Mouse (Mus musculus): ENCODE measurements around the gene Fam198a. TPM values are rescaled to one million over a fixed set of nuclear protein-coding genes. Genes with fewer than 3 reads are reported as not detected.

Fam198a gene
- total RNA-seq, 1 experiment from 2014 or later = not detected

DNA sequence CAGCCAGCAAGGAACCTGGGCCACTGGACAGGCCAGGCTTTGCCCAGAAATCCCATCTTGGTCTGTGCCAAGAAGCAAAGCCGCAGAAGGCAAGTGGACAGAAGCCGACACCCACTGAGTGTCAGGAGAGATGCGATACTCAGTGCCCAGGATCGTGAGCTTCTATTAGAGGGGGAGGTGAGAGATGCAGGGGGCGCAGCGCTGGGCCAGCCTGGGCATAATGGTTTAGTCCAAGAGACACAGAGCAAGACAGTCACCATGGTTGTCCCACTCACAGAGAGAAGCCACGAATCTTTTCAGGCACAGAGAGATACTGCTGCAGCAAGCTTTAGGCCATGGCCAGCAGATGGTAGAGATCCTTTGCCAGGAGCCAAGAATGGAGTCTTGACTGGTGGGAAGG, 14.2 kb downstream of the Fam198a start:
- ATAC-seq (replicated peaks in 1 of 2; ENCODE audit: insufficient read depth in 1 of 2, low FRiP score in 2 of 2, low TSS enrichment in 1 of 2, low read depth in 1 of 2, poor library complexity in 2 of 2, severe bottlenecking in 2 of 2) = no peak

DNA sequence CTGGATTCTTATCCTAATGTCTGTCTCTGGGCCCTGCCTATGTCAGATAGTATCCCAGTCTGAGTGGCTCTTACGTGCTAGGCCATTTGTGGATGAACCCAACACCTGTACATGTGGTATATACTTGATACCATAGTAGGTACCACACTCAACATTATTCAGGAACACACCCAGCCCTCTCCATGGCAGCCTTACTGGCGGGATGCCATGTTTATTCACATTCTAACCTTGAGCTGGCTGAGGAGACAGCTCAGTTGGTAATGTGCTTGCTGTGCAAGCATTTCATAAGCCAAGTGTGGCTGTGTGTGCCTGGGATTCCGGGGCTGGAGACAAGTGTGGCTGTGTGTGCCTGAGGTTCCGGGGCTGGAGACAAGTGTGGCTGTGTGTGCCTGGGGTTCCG, 17.5 kb downstream of the Fam198a start:
- no peak for ATAC-seq (replicated peaks in 1 of 2; ENCODE audit: insufficient read depth in 1 of 2, low FRiP score in 2 of 2, low TSS enrichment in 1 of 2, low read depth in 1 of 2, poor library complexity in 2 of 2, severe bottlenecking in 2 of 2)

DNA sequence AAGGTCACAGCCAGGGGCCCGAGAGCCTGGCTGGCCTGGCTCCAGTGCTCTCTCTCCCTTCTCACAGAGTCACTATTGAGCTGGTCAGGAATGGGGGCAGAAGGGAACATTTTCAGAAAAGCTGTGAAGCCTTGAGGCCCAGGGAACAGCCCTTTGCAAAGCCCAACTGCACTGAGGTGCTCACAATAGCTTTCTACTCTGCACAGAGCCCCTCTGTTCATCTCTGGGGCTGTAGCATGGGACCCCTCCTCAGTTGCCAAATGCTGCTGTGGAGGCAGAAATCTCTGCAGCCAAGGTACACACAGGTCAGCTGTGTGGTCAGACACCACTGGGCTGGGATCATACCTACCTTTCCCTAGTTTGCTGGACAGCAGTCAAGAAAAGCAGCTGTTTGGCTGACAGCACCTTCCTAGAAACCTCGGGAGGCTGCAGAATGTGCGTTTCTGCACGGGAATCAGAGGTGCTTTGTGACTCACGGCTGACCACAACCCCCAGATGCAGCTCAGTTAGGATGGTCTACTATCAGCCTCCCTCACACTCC, 19.1 kb downstream of the Fam198a start:
- no peak for ATAC-seq (replicated peaks in 1 of 2; ENCODE audit: insufficient read depth in 1 of 2, low FRiP score in 2 of 2, low TSS enrichment in 1 of 2, low read depth in 1 of 2, poor library complexity in 2 of 2, severe bottlenecking in 2 of 2)

DNA sequence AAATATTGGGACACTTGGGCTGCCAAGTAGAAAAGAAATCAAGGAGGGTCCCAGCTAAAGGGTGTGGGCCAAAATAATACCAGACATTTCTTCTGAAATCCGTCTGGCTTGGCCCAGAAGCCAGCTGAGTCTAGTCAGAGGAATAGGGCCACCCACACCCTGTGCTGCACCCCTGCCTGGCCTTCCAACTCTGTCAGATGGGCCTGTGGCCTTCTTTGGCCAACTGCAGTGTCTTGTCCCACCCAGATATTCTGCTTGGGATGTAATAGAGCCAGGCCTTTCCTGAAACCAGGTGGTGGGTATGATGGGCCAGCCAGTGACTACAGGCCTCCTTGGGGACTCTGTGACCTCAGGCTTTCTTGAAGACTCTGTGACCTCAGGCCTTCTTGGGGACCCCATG, 22.4 kb downstream of the Fam198a start:
- ATAC-seq (replicated peaks in 1 of 2; ENCODE audit: insufficient read depth in 1 of 2, low FRiP score in 2 of 2, low TSS enrichment in 1 of 2, low read depth in 1 of 2, poor library complexity in 2 of 2, severe bottlenecking in 2 of 2) = no peak

DNA sequence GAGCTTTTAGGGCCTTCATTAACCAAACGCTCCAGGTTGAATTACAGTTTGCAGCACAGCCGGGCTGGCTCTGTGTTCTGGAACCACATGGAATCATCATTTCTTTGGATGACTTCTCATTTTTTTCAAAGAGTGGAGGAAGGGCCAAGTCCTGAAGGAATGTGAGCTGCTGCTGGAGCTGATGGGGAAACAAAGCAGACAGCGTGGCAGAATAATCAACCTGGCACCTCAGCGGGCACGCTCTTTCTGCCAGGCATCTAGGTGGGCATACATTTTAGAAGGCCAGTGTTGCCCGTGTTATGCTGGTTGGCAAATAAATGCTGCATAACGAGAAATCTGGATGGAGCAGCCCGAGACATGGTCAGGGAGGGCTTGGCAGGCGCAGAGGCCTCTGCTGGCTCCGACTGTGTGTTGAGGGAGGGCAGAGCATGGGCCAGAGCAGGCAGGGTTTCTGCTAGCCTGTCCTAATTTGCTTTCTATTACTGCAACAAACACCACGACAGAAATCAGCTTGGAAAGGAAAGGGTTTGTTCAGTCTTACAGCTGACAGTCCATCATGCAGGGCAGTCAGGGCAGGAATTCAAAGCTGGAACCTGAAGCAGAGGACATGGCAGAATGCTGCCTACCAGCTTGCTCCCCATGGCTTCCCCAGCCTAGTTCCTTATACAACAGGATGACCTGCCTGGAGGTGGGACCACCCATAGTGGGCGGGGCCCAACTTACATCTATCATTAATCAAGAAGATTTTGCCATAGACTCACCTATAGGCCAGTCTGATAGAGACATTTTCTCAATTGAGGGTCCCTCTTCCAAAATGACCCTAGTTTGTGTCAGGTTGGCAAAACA, 23.6 kb downstream of the Fam198a start:
- ATAC-seq (replicated peaks in 1 of 2; ENCODE audit: insufficient read depth in 1 of 2, low FRiP score in 2 of 2, low TSS enrichment in 1 of 2, low read depth in 1 of 2, poor library complexity in 2 of 2, severe bottlenecking in 2 of 2) = no peak

DNA sequence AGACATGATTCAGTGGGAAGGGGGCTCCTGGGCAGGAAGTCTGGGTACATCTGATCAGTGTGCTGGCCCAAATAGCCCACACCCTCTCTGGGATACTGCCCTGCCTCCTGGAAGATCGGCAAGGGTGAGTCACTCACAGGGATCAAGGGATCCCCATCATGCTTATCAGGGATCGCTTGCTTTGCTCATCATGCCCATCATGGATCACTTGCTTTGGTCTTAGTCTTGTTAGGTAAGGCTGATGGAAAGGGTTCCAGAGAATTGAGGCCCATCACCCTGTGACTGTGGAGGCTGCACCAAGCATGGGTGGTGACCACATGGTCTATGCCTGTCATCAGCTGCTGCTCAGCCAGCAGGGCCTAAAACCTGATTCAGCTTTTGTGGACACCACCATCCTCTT, 24.5 kb downstream of the Fam198a start:
- no peak for ATAC-seq (replicated peaks in 1 of 2; ENCODE audit: insufficient read depth in 1 of 2, low FRiP score in 2 of 2, low TSS enrichment in 1 of 2, low read depth in 1 of 2, poor library complexity in 2 of 2, severe bottlenecking in 2 of 2)

DNA sequence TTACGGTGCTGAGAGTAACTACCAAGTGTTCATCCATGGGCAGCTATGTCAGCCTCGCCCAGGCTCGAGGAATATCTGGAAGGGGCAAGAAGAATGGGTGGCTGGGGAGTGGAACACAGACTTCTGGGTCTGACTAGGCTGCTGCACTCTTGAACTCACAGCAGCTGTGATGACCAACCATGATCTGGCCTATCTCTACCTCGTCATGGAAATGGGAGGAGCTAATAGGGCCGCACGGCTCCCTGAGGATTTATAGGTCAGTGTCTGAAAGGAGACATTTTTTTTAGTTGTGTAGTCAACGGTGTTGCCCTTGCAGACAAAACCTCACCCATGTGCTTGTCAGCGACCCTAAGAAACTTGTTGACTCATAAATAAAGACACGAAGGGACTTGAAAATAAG, 30.3 kb downstream of the Fam198a start:
- ATAC-seq (replicated peaks in 1 of 2; ENCODE audit: insufficient read depth in 1 of 2, low FRiP score in 2 of 2, low TSS enrichment in 1 of 2, low read depth in 1 of 2, poor library complexity in 2 of 2, severe bottlenecking in 2 of 2) = no peak

DNA sequence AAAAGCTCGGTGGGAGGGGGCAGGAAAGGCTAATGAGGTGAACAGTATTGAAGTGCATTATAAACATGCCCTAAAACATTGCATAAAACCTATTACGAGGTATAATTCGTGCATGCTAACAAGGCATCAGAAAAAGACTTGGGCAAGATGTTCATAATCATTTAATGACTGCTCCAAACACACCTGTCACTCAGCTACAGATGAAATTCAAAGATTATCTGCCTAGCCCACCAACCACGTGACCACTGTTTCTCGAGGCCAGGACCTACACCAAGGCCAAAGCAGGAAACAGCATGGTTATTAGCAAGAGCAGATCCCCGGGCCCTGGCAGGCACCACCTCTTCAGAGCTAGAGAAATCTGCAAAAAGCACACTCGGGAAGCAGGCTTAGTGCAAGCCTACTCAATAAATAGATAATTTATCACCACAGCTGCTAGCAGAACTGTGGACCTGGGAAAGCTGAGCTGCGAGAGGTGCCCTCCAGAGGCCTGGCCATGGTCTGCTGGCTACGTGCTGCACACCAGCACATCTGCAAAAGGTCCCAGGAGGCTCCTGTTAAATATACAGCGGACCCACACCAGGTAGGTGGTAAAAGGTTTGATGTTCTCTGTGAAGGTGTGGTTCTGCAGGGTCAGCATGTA, 30.8 kb downstream of the Fam198a start:
- no peak for ATAC-seq (replicated peaks in 1 of 2; ENCODE audit: insufficient read depth in 1 of 2, low FRiP score in 2 of 2, low TSS enrichment in 1 of 2, low read depth in 1 of 2, poor library complexity in 2 of 2, severe bottlenecking in 2 of 2)

DNA sequence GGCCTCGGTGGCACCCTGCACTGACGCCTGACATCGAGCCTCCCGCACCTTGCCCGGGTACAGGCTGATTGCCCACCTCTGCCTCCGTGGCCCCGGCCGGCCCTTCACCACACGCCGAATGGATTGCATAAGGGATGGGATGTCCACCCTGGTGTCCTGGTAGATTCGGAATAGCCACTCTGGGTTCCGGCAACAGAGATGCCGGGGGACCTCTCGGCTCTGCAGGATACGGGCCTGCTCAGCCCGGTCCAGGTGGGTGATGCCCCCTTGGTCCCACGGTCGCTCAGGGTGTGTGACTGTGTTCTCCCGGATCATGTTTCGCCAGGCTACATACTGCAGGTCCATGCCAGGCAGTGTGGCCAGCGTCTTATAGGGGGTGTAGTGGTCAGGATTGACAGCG, 31.4 kb downstream of the Fam198a start:
- ATAC-seq (replicated peaks in 1 of 2; ENCODE audit: insufficient read depth in 1 of 2, low FRiP score in 2 of 2, low TSS enrichment in 1 of 2, low read depth in 1 of 2, poor library complexity in 2 of 2, severe bottlenecking in 2 of 2) = no peak

DNA sequence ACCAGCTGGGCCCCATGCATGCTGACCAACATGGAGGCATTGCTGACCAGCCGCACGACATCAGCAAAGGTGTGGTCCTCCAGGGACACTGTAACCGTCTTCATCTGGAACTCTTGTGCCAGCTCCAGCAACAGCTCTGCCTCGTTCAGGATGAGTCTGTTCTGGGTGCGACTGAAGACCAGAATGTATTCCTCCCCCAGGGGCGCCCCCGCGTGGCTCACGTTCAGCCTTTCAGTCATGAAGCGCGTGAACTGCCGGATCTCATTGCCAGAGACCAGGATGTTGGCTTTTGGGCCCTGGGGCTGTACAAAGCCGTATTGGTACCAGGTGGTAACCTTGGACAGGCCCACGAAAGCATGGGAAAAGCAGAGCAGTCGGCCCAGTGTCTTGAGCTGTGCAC, 31.9 kb downstream of the Fam198a start:
- ATAC-seq (replicated peaks in 1 of 2; ENCODE audit: insufficient read depth in 1 of 2, low FRiP score in 2 of 2, low TSS enrichment in 1 of 2, low read depth in 1 of 2, poor library complexity in 2 of 2, severe bottlenecking in 2 of 2) = no peak

DNA sequence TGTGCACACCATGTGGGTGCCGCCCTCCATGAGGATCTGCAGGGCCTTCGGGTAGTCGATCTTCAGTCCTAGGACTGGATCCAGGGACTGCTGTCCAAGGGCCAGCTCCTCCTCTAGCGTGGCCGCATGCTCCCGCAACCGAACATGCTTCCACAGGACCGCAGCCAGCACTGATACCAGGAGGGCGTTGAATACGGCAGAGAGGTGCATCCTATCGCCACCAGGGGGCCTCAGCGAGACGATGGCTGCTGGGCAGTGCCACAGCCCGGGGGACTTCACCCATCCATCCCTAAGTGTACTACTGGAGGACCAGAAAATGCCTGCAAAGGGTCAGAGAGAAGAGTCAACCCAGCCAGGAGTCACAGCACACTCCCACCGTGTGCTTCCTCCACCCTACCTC, 32.7 kb downstream of the Fam198a start:
- ATAC-seq (replicated peaks in 1 of 2; ENCODE audit: insufficient read depth in 1 of 2, low FRiP score in 2 of 2, low TSS enrichment in 1 of 2, low read depth in 1 of 2, poor library complexity in 2 of 2, severe bottlenecking in 2 of 2) = peak in 1 of 2 experiments; percentile 52; a peak in 2 of 4 replicates

DNA sequence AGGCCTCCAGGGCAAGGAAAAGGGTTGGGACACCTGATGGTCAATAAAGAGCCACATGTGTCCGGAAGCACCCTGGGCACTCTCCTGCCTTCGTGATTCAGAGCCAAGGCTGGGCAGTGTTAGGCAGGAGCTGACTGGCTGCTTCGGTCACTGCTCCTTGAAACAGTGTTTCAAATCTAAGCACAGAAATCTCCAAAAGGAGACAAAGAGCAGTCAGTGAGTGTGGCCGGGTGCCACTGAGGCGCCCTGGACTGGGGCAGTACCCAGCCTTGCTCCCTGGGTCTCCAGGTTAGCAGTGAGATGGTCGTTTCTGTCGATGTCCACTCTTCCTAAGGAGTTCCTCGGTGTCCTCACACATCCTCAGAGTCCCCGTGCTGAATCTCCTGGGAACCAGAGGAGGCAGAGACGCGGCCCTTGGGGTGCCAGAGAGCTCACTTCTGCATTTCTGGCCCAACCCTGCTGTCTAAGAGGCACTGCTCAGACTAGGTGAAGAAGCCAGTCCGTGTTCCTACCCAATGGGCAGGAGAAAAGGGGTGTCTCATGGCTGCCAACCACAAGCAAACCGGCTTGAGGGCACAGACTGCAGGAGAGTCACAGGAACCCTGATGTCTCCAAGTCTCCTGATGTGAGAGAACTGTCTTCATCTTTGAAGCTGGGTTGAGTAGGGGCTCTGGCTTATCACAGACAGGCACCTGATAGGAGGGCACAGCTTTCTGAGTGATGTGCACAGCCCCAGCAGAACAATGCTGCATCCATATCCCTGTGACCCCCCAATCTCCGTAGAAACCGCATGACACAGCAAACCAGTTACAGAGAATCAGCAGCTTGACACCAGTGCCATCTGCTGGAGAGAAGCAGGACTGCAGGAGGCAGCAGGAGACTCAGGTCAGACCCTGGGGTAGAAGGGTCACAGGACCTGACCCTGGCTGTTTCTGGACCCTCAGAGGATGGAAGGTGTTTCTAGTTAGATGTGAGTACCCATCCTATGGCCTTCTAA, 34.0 kb downstream of the Fam198a start:
- ATAC-seq (replicated peaks in 1 of 2; ENCODE audit: insufficient read depth in 1 of 2, low FRiP score in 2 of 2, low TSS enrichment in 1 of 2, low read depth in 1 of 2, poor library complexity in 2 of 2, severe bottlenecking in 2 of 2) = peak; percentile 65 to 72

DNA sequence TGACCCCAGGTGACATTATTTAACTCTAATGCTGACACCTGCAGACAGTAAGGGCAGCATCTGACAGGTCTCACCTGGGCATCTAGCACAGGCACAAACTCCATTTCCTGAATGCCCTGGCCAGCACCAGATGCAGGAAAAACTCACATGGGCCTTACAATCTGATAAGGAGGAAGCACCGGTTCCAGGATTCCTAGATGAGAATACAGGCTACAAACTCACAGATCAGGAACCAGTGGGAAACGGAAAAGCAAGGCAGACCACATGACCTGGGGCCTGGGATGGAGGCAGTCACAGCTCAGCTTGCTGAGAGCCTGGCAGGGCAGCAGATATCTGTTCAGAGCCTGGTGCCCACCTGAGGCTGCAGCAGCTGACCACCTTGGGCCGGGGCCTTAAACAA, 38.1 kb downstream of the Fam198a start:
- ATAC-seq (replicated peaks in 1 of 2; ENCODE audit: insufficient read depth in 1 of 2, low FRiP score in 2 of 2, low TSS enrichment in 1 of 2, low read depth in 1 of 2, poor library complexity in 2 of 2, severe bottlenecking in 2 of 2) = no peak

DNA sequence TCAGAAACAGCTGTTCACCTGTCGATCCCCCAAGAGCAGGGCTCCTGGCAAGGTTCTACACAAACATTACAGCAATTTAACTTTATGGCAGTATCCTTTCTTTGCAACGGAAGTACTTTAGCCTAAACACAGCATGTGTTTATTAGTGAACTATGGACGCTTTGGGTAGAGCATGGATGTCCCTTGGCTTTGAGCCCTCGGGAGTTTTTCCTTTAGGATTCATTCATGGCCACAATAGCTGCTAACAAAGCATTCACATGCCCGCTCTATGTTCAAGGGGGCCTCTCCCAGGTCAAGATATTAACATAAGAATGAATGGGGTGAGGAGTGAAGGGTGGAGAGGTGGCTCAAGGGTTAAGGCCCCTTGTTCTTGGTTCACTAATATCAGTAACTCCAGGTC, 38.7 kb downstream of the Fam198a start:
- no peak for ATAC-seq (replicated peaks in 1 of 2; ENCODE audit: insufficient read depth in 1 of 2, low FRiP score in 2 of 2, low TSS enrichment in 1 of 2, low read depth in 1 of 2, poor library complexity in 2 of 2, severe bottlenecking in 2 of 2)

DNA sequence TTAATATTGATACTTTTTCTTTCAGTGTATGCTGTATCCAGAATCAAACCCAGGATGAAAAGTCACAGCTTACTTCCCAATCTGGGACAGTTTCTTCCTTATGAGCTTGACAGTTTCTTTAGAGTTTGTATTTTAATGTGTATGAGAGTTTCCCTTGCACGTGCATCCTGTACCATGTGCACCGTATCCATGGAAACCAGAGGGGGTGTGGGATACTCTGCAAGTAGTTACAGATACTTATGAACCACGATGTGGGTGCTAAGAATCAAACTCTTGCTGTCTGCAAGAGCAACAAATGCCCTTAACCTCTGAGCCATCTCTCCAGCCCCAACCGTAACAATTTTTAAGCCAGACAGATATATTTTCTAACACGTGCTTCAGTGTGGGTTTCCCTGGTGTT, 40.3 kb downstream of the Fam198a start:
- no peak for ATAC-seq (replicated peaks in 1 of 2; ENCODE audit: insufficient read depth in 1 of 2, low FRiP score in 2 of 2, low TSS enrichment in 1 of 2, low read depth in 1 of 2, poor library complexity in 2 of 2, severe bottlenecking in 2 of 2)

DNA sequence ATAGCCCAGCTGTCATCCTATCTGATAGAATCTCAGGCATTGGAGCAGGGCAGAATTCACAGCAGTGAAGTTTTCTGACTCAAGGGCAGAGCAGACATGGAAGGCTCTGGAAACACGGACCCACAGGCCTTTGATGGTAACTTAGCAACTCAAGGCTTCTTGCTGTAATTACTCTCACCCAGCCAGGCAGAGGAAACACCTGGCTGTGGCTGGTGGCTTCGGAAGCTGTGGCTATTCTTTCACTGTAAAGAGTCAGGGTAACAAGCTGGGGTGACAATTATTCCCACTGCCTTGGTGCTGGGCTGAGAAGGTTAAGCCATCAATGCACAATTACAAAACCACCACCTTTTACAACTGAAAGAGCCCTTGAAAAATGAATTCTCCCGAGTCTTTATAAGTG, 42.3 kb downstream of the Fam198a start:
- peak; percentile 89 to 90 for ATAC-seq (replicated peaks in 1 of 2; ENCODE audit: insufficient read depth in 1 of 2, low FRiP score in 2 of 2, low TSS enrichment in 1 of 2, low read depth in 1 of 2, poor library complexity in 2 of 2, severe bottlenecking in 2 of 2)

DNA sequence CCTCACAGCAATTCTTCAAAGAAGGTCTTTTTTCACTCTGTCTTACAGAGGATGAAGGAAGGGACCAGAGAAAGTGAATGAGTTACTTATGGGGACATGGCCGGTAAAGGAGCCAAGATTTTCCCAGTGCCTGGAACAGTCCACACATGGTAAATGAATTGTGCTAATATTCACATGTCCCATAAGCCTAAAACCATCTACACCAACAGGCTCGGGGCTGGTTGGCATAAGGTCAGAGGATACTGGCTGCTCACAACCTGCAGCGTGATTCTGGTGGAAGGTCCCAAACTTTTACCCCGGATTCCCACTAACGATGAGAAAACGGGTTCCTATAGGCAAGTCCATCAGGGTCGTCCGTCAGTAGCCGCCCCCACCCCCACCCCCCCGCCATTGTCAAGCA, 44.3 kb downstream of the Fam198a start:
- ATAC-seq (replicated peaks in 1 of 2; ENCODE audit: insufficient read depth in 1 of 2, low FRiP score in 2 of 2, low TSS enrichment in 1 of 2, low read depth in 1 of 2, poor library complexity in 2 of 2, severe bottlenecking in 2 of 2) = no peak
